Mouse (Mus musculus) lung, postnatal 0 days (tissue): ENCODE measurements at regions not wholly inside any gene's neighbourhood (a gene's known extent, or its start where the extent isn't known, plus 50 kb on each side); places are given as distances from the start of the nearest gene placed in this dataset.
A peak's percentile ranks its signal among the peaks of the same experiment; 100 is the strongest.

Source experiments
- ATAC-seq: fragments of 200-750 bp; cut with Nextera tagmentation; 2 replicates; pipeline ENCODE4 v1.8.0; 2017; ENCODE audit warnings: moderate library complexity
- DNase-seq: peaks from one replicate; pipeline ENCODE4 v3.0.0-alpha.2; 2016; ENCODE audit warnings: low spot score
- H3K27ac ChIP-seq: fragments of 300-500 bp; sonication (generic); 2 replicates; pipeline ENCODE4 v1.5.1; 2014; ENCODE audit warnings: antibody characterized with exemption, mild to moderate bottlenecking, low read length, mixed read lengths
- H3K27me3 ChIP-seq: fragments of 300-500 bp; sonication (generic); replicated peaks from 2 replicates; pipeline ENCODE4 v1.6.1; 2014; ENCODE audit warnings: low read length, mixed read lengths; ENCODE audit not compliant: insufficient read depth
- H3K36me3 ChIP-seq: fragments of 300-500 bp; sonication (generic); 2 replicates; pipeline ENCODE4 v1.6.1; 2014; ENCODE audit warnings: low read length, mixed read lengths; ENCODE audit not compliant: insufficient read depth
- H3K4me1 ChIP-seq: fragments of 300-500 bp; sonication (generic); 2 replicates; pipeline ENCODE4 v1.6.1; 2014; ENCODE audit warnings: antibody characterized with exemption, low read depth, low read length, mixed read lengths; ENCODE audit not compliant: insufficient read depth
- H3K4me2 ChIP-seq: fragments of 300-500 bp; sonication (generic); replicated peaks from 2 replicates; pipeline ENCODE4 v1.6.1; 2014; ENCODE audit warnings: low read depth, mild to moderate bottlenecking, low read length, moderate library complexity, mixed read lengths
- H3K4me3 ChIP-seq: fragments of 300-500 bp; sonication (generic); 2 replicates; pipeline ENCODE4 v1.5.1; 2014; ENCODE audit warnings: low read depth, low read length
- H3K9ac ChIP-seq: fragments of 300-500 bp; sonication (generic); replicated peaks from 2 replicates; pipeline ENCODE4 v1.6.1; 2014; ENCODE audit warnings: low read depth, mild to moderate bottlenecking
- H3K9me3 ChIP-seq: fragments of 300-500 bp; sonication (generic); 2 replicates; pipeline ENCODE4 v1.6.1; 2016; ENCODE audit warnings: low read length, mixed read lengths
- CTCF ChIP-seq: IDR thresholded peaks from 2 replicates; pipeline ENCODE4 v1.5.1; 2016; ENCODE audit warnings: antibody characterized with exemption, mild to moderate bottlenecking
- EP300 ChIP-seq: IDR thresholded peaks from 2 replicates; pipeline ENCODE4 v1.6.1; 2016; ENCODE audit warnings: antibody characterized with exemption, mild to moderate bottlenecking, control low read depth
- WGBS: fragments of 180-500 bp; shearing (Covaris S2); extraction: QIAGEN DNeasy Blood & Tissue Kit; methylation state at CpG from one replicate; pipeline ENCODE4 v1.1.7; 2014; 5-methylcytosine and 5-hydroxymethylcytosine counted together

DNA sequence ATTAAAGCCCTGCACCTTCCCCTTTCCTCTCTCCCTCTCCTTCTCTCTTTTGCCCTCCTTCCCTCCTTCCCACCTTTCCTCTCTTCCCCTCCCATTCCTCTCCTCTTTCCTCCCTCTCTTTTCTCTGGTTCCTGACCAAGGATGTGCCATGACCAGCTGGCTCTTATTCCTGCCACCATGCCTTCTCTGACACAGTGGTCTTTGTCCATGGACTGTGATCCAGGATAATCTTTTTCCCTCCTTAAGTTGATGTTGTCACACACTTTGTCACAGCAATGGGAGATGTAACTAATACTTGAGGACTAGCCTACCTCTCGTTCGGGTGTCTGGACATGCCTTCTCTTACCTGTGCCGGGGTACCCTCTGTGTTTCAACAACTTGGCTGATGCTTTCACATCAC lies 86.4 kb downstream of the Anapc4 start:
- ATAC-seq (peak; percentile 47; the same call in 1 of the 2 replicates), DNase-seq (no peak)
- no peaks in the 10 kb centered on the region for H3K36me3 ChIP-seq
- H3K4me3 ChIP-seq: no peak overlapping the region
- H3K4me1 ChIP-seq: no peaks in the 10 kb centered on the region
- no peak overlapping the region for H3K9ac ChIP-seq
- TF ChIP-seq EP300 (no peak), CTCF (no peak)
- no peaks in the 10 kb centered on the region for H3K9me3 ChIP-seq
- no peak overlapping the region for H3K4me2 ChIP-seq
- no peaks in the 10 kb centered on the region for H3K27me3 ChIP-seq
- WGBS: 57% methylated on average over 3 of the region's 3 CpGs
- no peak overlapping the region for H3K27ac ChIP-seq

DNA sequence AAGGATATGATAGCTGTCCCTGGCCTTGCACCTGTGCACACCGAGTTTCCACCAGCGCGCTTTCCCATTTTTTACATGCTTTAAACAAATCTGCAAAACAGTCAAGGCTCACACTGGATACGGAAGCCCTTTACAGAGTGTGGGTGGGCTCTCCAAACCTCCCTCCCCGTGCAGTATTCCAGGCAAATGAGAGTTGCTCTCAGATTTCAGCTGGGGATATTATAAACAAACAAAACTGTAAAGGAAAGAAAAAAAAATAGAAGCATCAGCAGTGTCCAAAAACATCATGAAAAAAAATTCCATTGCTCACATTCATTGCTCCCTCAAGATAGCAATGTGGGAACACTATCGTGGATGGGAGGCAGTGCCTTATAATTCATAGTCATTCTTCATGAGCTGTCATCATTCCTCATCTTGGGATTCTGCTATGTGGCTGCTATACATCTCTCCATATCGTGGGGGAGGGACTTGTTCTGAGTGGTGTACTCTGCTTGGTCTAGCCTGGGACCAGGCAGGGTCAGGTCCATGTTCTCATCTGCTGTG lies 87.0 kb downstream of the Anapc4 start:
- no peak overlapping the region for H3K4me2 ChIP-seq
- DNase-seq: peak; percentile 28

DNA sequence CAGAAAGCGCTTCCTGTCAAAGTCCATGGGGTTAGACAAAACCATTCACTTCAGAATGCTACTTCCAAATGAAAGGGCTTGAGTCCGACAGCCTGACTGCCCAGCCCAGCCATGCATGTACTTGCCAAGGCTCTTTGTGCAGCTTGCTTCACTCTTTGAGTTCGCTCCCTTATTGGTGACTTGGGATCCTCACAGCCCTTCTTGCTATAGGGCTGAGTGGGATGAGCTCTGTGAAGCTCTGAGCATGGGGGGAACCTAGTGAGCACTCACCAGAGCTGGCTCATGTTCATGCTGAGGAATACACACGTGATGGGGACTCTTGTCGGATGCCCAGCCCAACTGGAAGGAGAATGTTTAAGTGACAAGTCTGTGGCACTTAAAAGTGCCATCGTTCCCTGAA lies 91.2 kb downstream of the Anapc4 start:
- H3K4me3 ChIP-seq: no peak overlapping the region
- 74% methylated on average over 6 of the region's 6 CpGs for WGBS
- no peaks in the 10 kb centered on the region for H3K36me3 ChIP-seq
- H3K27me3 ChIP-seq: no peaks in the 10 kb centered on the region
- ATAC-seq: no peak
- no peaks in the 10 kb centered on the region for H3K4me1 ChIP-seq
- H3K27ac ChIP-seq: no peak overlapping the region
- DNase-seq: no peak
- H3K9ac ChIP-seq: no peak overlapping the region
- TF ChIP-seq EP300 (no peak), CTCF (no peak)
- H3K4me2 ChIP-seq: no peak overlapping the region
- H3K9me3 ChIP-seq: no peaks in the 10 kb centered on the region

More for the DNA sequence above, 87.0 kb downstream of the Anapc4 start:
- Histone ChIP-seq H3K27me3 (no peaks in the 10 kb centered on the region), H3K36me3 (no peaks in the 10 kb centered on the region), H3K4me3 (no peak overlapping the region), H3K9ac (no peak overlapping the region), H3K9me3 (no peaks in the 10 kb centered on the region), H3K27ac (no peak overlapping the region), H3K4me1 (no peaks in the 10 kb centered on the region)
- ATAC-seq: peak; percentile 57
- WGBS: 40% methylated on average over 7 of the region's 7 CpGs
- TF ChIP-seq EP300: no peak
- no peak for TF ChIP-seq CTCF

DNA sequence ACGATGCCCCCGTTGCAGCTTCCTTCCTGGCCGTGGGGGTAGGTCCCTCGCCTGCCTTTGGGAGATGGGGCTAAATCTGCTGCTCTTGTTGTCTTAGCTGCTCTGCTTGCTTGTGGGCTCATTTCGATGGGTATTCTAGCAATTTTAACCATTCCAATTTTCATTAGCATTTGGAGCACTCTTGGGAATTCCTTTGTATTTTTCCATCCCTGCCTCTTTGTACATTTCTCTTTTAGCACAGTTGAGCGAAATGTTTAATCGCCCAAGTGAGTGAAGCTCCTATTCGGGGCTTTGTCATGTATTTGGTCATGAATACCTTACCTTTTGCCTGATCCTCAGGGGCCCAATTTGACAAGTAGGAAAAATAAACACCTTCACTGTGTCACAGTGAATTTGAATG lies 95.9 kb downstream of the Anapc4 start:
- no peak for TF ChIP-seq EP300
- TF ChIP-seq CTCF: no peak
- H3K4me1 ChIP-seq: no peaks in the 10 kb centered on the region
- 75% methylated on average over 8 of the region's 8 CpGs for WGBS
- H3K4me3 ChIP-seq: no peak overlapping the region
- H3K27me3 ChIP-seq: no peaks in the 10 kb centered on the region
- H3K4me2 ChIP-seq: no peak overlapping the region
- DNase-seq (no peak), ATAC-seq (no peak)
- no peak overlapping the region for H3K27ac ChIP-seq
- H3K36me3 ChIP-seq: no peaks in the 10 kb centered on the region
- no peaks in the 10 kb centered on the region for H3K9me3 ChIP-seq
- H3K9ac ChIP-seq: no peak overlapping the region

DNA sequence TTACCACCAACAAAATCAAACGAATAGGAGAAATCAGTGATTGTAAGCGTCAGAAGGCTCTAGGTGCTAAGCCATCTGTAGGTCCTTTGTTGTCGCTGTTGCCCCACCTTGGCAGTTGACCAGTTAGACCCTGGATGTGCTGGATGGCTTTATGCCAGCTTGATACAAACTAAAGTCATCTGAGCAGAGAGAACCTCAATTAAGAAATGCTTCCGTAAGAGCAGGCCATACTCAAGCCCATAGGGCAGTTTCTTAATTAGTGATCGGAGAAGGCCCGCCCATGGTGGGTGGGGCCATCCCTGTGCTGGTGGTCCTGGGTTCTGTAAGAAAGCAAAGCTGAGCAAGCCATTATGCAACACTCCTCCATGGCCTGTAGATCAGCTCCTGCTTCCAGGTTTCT lies 99.5 kb downstream of the Anapc4 start:
- no peak; the same call in 1 of the 2 replicates for ATAC-seq

DNA sequence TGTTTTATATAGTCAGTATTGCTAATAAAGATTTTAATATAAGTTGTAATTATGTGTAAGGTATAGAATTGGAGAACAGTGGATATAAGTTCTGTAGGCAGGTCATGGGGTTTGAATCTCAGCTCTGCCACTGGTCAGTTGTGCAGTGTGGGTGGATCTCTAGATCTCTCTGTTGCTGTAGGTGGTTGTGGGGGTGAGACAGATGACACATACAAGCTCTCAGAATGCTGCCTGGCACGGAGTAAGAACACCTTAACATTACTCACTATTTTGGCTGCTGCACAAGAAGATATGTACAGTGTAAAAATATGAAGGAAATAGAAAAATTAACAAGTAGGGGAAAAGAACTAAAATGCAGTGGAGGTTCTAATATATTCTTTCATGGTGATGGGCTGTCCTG lies 100.3 kb upstream of the Slc34a2 start:
- no peaks in the 10 kb centered on the region for H3K36me3 ChIP-seq
- DNase-seq: no peak
- H3K27me3 ChIP-seq: no peaks in the 10 kb centered on the region
- H3K4me3 ChIP-seq: no peak overlapping the region
- no peak overlapping the region for H3K9ac ChIP-seq
- H3K27ac ChIP-seq: no peak overlapping the region
- WGBS: 55% methylated on average over 1 of the region's 1 CpGs
- no peaks in the 10 kb centered on the region for H3K4me1 ChIP-seq
- TF ChIP-seq EP300: no peak
- TF ChIP-seq CTCF: no peak
- H3K9me3 ChIP-seq: no peaks in the 10 kb centered on the region
- no peak for ATAC-seq
- no peak overlapping the region for H3K4me2 ChIP-seq

More for the DNA sequence above, 99.5 kb downstream of the Anapc4 start:
- Histone ChIP-seq H3K4me3 (no peak overlapping the region), H3K9me3 (no peaks in the 10 kb centered on the region), H3K27me3 (no peaks in the 10 kb centered on the region), H3K9ac (no peak overlapping the region), H3K27ac (no peak overlapping the region), H3K4me1 (no peaks in the 10 kb centered on the region), H3K36me3 (no peaks in the 10 kb centered on the region), H3K4me2 (no peak overlapping the region)
- 69% methylated on average over 6 of the region's 6 CpGs for WGBS
- TF ChIP-seq EP300 (no peak), CTCF (no peak)
- no peak for DNase-seq

DNA sequence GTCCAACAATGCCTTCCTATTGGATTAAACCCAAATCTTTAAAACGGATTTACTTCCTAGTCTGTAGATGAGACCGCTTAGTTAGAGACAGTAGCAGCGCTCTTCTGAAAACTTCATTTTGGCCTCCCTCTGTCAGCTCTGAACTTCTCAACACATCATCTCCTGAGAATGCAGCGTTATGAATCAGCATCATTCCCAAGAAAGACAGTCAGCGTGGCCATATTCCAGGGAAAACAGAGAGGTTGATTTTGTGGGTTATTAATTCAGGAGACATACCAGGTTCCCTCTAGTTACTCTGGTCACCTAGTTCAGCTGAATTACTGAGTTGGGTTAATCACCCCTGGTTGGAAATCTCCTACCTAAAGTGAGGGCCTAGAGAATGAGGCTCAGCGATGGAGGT lies 97.9 kb upstream of the Slc34a2 start:
- TF ChIP-seq EP300: no peak
- no peak for TF ChIP-seq CTCF
- WGBS: 85% methylated on average over 6 of the region's 6 CpGs
- ATAC-seq (no peak), DNase-seq (no peak)
- no peak overlapping the region for H3K4me2 ChIP-seq
- H3K4me3 ChIP-seq: no peak overlapping the region
- H3K27ac ChIP-seq: no peak overlapping the region
- H3K36me3 ChIP-seq: no peaks in the 10 kb centered on the region
- H3K4me1 ChIP-seq: no peaks in the 10 kb centered on the region
- no peaks in the 10 kb centered on the region for H3K27me3 ChIP-seq
- no peaks in the 10 kb centered on the region for H3K9me3 ChIP-seq
- no peak overlapping the region for H3K9ac ChIP-seq
